Mouse (Mus musculus): ENCODE measurements around the gene Vti1a.

Vti1a gene

DNA sequence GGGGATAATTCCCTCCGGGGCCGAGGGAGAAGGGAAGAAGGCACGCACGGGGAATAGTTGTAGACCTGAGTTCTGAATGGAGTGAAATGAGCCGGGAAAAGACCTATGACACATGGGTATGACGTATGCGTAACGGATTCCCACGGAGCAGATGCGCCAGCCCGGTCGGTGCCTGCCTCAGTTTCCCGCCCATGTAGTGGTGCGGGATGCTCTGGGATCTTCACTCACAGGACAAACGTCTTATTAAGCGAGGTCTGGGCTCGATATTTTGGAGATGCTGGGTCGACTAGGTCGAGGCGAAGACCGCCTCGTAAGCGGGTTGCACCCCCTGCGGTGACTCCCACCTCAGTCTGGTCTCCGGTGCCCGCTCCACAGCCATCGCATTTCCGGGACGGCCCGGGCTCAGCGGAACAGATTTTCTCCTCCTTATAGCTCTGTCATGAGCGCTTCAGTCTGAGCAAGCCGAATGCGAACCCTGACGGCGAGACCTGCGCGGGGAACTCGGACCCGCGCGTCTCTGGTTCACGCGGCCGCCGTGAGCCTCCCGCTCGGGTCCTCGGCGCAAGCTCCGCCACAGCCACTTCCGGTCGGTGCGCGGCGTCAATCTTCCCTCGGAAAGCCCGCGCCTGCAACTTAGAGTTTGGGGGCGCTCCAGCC, 515 bp upstream of the Vti1a start, which contains the start of gene Zdhhc6:
Gene Zdhhc6 (minus strand): TSS at position 581 of the 657 bp plus-strand sequence.
- DNase-seq: peak; percentile 85

DNA sequence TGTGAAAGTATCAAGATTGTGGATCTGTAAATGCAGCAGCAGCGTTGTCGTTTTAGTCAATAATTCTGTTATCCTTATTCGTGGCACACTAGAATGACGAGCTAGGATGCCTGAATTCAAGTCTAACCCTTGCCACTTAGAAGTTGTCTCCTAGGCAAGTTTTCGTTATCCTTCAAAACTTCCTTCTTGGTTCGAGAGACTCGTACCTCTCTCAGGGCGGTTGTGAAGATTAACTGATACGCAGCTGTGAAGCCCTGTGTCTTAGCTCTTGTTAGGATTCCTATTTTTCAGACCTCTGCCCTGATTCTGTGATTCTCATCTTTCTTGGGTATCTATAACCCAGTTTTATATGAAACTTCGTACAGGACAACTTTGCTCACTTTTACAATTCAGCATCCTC, 806 bp downstream of the Vti1a start:
- DNase-seq: no peak

DNA sequence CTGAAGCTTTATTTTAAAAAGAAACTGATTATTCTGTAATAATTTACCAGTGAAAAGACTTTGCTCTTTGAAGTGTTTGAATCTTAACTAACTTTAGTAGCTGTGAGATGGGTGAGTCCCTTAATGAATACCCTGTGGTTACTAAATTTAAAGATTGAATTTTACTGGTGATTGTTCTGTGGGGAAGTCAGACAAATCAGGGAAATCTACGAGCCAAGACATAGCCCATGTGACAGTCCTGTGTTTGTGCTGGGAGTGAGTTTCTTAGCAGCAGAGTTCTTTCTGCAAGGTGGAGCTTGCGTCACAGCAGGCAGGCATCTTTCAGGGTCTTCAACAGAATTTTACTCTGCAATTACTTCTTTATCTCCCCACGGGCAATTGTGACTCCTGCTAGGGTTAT, 2.9 kb downstream of the Vti1a start:
- DNase-seq: no peak

DNA sequence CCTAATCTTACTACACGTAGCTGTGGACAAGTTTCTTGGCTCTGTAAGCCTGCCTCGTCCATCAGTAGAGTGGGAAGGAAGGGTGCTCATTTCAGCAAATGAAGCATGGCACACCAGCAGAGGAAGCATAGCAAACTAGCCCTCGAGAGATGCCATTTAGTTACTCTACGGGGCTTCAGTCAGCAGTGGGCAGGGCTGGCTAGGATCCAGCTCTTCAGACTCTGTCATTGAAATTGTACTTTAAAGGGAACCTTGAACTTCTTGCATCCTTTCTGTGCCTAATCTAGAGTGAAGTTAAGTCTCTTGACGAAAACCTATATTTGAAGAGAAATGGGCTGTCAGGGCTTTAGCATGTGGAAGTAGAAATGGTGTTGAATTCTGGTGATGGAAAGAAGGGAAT, 3.4 kb downstream of the Vti1a start:
- DNase-seq: no peak

DNA sequence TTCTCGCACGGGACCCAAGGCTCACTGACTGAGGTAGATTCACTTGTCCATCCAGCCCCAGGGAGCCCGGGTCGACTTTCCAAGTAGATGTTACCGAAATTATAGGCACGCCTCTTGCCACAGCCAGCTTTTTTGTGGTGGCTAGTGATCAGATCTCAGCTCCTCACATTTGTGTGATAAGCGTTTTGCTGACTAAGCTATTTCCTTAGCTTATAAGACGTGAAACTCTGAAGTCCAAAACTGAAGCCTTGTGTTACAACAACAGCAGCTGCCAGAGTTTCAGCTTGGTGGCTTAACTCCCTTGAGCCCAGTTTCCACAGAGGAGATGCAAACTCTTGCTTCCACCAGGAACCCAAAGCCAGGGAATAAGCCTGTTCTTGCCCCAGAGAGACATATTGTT, 6.5 kb downstream of the Vti1a start:
- no peak for DNase-seq

DNA sequence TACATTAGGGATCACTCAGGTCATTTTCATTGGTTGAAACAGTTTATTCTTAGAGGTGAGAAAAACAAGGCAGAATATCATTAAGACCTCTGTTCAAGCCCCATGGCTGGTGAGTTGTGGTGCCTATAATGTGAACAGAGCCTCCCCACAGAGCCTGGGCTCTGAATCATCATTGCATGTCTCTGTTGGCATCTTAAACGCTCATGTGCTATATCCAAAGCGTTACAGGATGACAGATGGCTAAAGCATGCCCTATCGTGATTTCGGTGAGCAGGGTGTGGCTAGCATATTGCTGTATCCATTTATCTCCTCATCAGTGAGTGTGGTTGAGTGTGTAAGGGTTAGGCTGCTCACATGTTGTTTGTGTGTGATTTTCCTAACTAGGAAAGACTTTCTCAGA, 11.4 kb downstream of the Vti1a start:
- DNase-seq: no peak

DNA sequence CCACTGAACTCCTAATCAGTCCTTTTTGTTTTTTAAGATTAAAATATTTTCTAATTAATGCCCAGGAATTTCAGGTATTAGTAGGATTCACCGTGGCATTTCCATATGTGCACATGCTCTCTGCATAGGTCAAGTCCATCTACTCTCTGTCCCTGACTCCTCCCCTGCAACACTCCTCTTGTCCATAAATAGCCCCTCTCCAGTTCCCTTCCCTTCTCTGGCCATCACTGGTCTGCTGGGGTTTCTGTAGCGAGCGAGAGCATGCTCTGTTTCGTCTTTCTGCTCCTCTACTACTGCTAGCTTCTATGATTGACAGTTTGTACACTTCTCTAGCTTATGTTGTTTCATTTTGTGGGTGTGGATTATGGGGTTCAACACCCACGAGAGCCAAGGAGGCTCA, 15.7 kb downstream of the Vti1a start:
- no peak for DNase-seq

DNA sequence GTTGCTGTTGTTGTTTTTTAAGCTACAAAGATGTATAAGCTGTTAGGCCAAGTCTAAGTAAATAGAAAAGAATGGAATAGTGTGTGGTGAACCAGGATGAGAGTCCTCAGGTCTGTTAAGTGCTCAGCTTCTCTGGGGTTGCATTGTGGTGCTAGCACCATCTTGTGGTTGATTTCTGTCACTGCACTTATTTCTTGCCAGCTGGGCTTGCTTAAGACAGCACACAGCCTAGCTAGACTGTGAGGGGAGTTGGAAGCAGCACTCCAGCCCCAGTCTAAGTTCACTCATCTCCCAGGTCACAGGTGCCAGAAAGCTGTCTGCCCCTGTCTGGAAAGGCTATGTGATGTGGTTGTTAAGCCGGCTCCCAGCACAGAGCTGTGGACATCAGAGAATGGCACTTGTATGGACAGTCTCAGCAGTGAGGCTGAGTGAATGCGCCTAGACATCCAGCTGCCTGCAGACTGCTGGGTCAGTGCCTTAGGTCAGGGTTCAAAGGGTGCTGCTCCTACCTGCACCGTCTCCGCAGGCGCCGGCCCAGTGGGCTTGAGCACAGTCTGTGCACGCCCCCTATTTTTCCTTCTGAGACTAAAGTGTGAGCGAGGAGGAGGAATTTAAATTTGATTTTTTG, 16.7 kb downstream of the Vti1a start:
- peak; percentile 62 for DNase-seq

DNA sequence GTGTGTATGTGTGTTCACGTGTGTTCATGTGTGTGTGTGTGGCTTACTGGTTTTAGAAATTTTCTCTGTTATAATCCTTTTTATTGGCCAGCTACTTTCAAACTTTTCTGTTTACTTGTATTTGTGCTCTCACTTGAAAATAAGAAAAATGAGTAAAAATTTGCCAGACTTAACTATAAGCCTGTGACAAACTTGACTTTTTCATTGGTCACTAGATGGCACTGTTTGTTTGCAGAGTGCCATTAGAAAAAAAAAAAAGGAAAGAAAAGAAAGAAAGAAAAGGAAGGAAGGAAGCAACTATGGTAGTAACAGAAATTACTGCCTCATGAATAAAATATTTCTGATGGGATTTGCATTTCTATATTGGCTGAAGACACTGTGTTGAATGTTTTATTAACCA, 19.8 kb downstream of the Vti1a start:
- DNase-seq: no peak

DNA sequence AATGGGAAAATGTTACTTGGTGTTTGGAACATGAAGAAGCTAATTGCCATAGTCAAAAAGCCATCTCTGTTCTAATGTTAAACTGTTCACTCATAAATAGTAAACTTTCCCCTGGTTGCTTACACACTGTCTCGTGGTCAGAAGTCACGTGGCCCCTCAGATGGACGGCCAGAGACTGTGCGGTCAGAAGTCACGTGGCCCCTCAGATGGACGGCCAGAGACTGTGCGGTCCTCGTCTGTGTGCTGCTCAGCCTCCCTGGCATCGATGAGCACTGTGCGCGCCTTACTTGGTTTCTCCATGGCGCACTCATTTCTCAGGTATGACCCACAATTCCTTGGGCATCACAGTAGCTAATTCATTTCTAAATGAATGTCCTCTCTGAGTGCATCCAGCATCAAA, 20.3 kb downstream of the Vti1a start:
- DNase-seq: no peak

DNA sequence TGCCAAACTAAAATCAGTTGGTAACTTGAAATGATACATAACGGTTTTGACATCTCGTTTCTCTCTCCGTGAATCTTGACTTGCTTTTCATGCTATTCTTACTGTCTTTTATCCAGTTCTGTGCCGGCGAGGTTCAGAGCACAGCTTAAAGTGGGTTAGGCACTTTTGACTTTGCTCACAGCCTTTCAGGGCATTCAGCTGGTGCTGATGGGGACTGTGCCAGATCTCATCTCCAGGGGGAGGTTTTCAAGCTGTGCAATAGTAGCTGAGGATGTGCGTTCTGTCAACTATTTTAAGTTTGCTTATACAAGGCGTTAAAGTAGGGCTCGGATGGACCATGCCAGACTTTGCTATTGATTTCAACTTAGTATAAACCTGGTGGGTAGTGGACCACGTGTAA, 21.0 kb downstream of the Vti1a start:
- no peak for DNase-seq

DNA sequence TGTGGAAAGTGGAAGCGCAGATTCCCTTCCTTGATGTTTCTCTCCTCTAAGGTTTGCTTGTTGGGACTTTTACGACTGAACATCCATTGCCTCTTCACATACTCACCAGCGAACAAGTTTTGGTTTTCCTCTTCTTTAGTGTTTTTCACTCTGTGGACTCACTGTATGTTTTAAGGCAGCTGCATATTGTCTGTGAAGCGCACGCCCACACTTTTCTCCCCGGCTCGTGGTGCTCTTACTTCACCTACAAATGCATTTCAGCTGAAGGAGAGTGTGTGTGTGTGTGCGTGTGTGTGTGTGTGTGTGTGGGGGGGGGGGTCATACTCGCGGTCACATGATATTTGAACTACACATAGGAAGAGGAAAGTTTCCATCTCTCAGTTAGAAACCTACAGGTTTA, 21.6 kb downstream of the Vti1a start:
- DNase-seq: no peak

DNA sequence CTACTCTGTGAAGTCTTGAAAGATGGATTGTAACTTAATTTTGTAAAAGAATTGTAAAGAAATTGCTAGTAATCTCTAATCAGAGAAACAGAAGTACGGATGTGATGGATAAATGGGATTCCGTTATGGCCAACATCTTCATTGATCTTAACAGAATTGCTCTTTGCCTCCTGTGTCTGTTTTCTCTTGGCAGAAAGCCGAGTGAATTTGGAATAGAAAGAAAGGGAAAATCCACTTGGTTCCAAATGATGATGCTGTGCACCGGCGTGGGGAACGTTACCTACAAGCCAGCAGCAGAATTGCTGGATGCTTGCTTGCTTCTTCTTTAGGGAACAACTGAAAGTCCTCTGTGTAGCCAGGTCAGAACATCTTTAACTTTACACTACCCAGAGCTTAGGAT, 24.4 kb downstream of the Vti1a start:
- DNase-seq: no peak

DNA sequence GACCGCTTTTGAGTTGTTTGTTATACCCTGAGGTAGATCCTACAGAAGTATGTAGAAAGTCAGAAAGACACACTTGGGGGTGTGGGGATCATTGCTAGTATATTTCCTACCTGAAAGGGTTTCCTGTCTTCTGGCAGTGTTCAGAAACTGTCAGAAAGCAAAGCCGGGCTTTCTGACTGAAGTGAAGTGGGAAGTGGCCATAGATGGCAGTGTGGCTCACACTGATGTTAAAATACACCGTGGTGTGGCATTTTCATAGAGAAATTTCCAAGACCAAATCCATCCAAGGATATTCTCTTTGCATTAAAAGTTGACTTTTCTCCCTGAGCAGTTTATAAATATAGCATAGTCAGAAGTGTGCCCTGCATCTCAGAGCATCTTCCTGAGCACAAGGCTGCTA, 25.3 kb downstream of the Vti1a start:
- no peak for DNase-seq

DNA sequence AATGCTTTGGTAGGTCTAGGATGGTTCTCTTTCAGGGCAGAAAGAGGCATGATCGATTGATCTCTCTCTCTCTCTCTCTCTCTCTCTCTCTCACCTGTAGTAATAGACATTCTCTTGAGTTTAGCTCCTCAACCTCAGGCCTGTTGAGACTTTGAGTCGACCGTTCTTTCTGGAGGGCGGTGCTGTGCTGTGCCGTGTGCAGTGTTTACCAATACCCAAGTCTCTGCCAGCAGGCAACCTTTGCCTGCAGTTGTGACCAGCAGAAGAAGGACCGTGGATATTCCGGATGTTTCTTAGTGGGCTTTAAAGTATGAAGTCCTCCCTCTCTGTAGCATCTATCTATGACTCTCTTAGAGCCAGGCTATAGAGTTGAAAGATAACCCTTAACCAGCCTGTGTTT, 26.3 kb downstream of the Vti1a start:
- DNase-seq: no peak

DNA sequence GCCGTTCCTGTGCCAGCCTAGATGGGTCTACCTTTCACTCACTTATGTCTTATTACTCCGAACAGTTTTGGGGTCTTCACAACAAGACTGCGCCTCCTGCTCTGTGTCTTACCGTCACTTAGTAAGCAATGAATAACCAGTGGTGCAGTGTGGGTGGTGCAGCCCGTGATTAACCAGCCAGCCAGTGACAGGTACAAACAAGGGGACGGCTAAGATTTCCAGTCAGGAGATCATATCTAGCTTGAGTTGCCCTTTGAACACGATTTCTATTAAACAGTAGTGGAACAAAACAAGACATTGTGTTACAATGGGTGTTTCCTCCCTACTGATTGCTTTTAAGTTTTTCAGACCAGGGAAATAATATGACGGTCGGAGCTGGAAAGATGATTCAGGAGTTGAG, 27.2 kb downstream of the Vti1a start:
- DNase-seq: no peak

DNA sequence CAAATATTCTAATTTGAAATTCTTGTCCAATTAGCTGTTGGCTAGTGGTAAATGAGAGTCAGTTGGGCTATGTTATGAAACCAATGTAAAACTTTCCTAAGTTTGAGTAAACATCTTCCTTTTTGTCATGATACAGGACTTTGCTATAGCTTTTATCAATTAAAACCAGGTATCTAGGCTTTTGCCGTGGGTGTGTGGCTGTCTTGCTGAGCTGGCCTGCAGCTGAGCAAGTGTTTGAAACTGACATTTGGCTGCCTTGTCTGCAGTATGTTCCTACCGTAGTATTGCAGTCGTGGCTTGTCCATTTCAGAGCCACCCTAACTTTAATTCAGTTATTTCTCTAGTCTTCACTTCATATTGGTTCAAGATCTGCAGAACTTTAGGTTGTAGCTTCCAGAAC, 32.1 kb downstream of the Vti1a start:
- DNase-seq: no peak

DNA sequence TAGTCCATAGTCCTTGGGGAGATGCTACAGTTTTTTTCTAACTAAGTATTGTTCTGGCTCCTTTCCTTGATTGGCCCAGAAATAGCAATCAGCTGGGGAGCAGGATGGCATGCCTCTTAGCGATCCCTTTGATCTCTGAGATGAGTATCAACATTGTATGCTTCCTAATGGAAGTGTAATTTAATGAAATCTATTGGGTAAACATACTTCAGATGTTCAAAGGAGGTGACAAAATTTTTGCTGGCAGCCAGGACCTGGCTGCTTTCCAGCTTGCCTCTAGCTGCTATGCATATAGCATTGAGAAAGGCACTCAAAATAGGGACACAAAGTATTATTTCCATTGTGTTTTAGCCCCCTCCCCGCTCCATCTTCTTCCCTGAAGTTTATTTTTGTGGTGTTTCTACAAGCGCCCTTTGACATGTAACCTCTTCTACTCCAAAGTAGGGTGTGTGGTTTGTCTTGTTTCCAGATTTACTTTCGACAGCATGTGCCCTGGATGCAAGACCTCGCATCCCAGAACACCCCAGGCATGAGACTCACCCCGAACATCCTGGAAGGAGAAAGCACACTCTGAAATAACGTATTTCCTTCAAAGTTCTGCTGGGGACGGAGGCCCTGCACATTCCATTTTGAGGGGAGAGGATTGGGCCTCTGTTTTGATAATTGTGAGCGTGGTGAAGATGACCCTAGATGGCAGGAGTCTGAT, 34.7 kb downstream of the Vti1a start:
- DNase-seq: no peak

DNA sequence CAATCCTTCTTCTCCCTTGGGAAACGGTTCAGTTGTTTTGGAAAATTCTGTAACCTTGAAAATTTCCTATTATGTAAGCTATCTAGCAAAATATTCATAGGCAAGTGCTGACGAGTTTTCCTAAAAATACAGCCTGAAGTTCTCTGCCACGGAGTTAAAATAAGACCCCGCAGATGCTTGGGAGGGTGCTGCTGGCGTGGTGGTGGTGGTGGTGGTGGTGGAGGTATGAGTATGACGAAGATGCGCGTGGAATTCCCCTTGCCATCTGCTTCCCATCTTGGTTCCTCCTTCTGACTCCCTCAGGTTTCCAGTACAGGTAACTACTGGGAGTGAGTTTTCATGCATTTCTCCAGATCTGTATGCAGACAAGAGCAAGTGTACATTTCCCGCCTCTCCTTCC, 46.5 kb downstream of the Vti1a start:
- DNase-seq: no peak

DNA sequence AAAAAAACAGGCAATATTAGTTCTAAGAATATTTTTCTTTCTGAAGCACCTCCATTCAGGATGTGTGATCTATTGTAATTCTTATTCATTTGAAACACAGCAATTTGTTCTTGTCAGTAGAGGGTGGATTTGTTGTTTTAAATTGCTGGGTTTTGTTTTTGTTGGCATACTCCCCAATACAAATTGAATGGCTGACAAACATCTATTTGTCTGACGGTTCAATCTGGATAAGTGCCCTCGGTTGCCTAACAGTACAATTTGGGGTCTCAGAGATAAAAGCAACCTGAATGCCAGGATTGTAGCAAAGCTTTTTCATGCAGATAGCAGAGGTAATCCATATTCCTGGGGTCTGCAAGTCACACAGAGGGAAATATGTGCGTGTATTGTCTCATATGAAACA, 53.6 kb downstream of the Vti1a start:
- no peak for DNase-seq

DNA sequence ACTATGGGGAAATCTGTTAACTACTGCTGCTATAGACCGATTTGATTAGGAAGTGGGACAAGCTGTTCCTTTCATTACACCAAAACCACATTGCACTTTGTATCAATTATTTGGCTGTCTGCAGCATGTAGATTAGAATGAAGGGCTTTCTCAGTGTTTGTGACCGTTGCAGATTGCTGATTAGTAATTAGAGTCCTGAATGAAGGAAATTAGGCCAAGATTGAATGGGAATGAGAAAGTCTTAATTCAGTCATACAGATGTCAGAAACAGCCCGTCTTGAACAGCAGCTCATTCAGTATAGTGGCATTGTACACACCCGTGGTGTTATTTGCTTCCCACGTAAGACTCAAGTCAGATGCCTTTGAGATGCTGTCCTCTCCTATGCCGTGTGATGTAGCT, 60.2 kb downstream of the Vti1a start:
- DNase-seq: no peak

DNA sequence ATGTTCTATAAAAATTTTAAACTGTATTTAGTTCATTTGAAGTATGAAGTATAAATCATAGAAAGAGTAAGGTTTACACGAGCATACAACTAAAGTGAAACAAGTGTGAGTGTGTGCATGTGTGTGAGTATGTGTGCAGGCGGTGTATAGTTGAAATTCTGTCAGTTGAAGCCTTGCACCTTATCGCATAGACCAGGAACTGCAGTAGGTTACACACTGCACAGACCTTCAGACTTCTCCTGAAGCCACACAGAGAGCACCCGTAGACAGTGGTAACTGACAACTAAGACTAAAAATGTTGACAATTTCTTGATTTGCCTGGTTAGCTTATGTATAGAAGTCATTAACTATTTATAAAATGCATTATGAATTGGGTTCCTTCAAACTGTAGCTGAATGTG, 61.4 kb downstream of the Vti1a start:
- no peak for DNase-seq

DNA sequence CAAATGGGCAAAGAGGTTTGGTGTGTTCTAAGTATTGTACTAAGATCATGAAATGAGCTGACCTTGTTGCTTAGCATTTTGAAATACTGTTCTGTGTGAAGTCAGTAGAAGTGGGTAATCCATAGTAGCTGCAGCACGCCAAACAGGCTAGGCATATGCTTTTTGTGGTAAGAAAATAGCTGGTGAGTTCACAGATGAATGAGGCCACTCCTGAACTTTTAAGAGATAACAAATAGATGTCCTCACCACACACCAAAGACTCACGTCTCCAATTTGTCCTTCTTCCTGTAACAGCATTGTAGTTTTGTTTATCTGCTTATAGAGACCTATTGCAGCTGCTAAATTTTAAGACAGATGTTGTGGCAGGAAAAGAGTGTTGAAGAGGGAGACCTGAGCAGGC, 62.8 kb downstream of the Vti1a start:
- no peak for DNase-seq

DNA sequence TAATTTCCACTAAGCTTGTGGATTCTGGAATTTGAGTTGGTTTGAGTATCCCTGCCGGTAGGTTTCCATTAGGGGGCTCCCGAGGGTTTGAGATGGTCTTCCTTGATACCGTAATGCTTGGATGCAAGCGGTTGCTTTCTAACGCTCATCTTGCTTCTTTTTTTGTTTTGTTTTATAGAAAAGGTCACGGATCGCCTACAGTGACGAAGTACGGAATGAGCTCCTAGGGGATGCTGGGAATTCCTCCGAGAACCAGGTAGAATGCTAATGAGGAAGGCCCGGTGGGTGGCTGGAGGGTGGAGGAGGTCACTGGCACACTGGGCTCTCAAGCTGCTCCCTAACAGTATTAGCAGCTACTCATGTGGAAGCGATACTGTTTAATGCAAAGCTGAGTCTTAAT, 64.7 kb downstream of the Vti1a start:
- DNase-seq: no peak

DNA sequence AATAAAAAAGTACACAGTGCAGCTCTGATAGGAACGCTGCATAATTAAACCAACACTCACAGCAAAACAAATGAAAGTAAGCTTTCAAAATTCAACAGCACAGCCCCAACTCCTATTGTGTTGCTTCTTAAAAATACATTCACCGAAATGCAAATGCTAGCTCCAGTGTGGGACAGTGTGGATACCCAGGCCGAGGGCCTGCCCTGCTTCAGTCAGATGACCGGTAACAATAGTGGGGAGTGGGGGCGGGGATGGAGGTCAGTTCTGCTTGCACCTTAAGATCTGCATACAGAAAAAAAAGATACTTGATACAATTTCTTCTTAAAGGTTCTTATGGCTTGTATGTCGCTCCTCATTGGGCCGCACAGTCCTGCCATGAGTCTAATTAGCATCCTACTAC, 65.2 kb downstream of the Vti1a start:
- DNase-seq: no peak

Measured in thymus, postnatal 25 days (tissue).